Mouse (Mus musculus) adrenal gland, adult 8-10 months (tissue): ENCODE measurements at regions not wholly inside any gene's neighbourhood (a gene's known extent, or its start where the extent isn't known, plus 50 kb on each side); places are given as distances from the start of the nearest gene placed in this dataset.

ENCODE experiments used
- DNase-seq: peaks from one replicate; pipeline ENCODE4 v3.0.0; 2022

GRCm38 (mm10) chr4:54170202-54170931 is 344.5 kb downstream of the Tmem38b start:
- no peak for DNase-seq

GRCm38 (mm10) chr4:54184213-54184612 is 358.4 kb downstream of the Tmem38b start:
- no peak for DNase-seq

- DNase-seq: no peak
These were observed 369.9 kb downstream of the Tmem38b start for GRCm38 (mm10) chr4:54195734-54196133.

GRCm38 (mm10) chr4:54202440-54202839 is 376.6 kb downstream of the Tmem38b start:
- no peak for DNase-seq

GRCm38 (mm10) chr4:54224572-54224971 is 398.7 kb downstream of the Tmem38b start:
- no peak for DNase-seq
